Mouse (Mus musculus): ENCODE results near the gene Cib4.

DNA sequence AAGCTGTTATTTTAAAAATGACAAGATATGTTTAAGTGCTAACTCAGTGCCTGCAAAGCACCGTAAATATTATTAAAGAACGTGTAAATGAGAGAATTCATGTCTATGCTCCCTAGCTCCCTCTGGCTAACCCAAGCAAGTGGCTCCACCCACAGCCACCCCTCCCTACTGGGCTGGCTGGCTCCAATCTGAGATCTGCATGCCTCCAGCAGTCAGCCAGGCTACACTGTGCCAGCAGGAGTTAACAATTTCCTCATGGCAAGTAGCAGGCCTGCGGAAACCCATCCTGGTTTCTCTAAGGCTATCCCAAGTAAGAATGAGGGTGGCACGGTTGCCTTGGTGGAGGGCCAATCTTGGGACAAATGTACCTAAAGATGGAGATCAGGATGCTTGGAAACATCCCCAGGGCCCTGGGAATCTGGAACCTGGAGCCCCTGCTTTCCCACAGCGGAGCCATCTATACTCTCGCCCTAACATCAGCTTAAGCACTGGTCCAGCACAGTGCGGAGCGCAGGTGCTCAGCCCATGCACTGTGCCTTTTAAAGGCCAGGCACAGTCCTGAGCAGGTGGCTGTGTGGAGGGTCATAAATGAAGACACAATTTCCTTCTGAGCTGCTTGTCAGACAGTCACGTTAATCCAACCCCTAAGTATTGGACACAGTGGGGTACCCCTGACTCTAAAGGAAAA is 4.8 kb upstream of the Cib4 start:
- no peak for TF ChIP-seq CTCF (IDR thresholded peaks at IDR 0.05; ENCODE audit: low read depth)
- TF ChIP-seq EP300 (IDR thresholded peaks at IDR 0.05; ENCODE audit: low read depth), result no peak
